10 mouse cellular contexts compared by ENCODE assay signal in genomic region chr2:10003358-10003757, GRCm38 (mm10). TPM values are rescaled to one million over a fixed set of nuclear protein-coding genes. Genes with fewer than 3 reads are reported as not detected.
DNase-seq lines count a peak whose midpoint lies in the region; ATAC-seq lines count a peak whose summit lies in the region.
"Had no signal": no experiment of that assay in that cellular context is flagged by ENCODE, and none has a peak within 500 bp of the region (broad histone marks: within the 10 kb centered on the region; RNA-seq: fewer than 3 reads in every experiment).

No protein-coding gene starts in this region.

- 87% methylated on average over 5 of the region's 5 CpGs for WGBS in midbrain, embryonic 13.5 days
- WGBS in midbrain, embryonic 10.5 days = 86% methylated on average over 5 of the region's 5 CpGs
- WGBS in midbrain, embryonic 16.5 days = 87% methylated on average over 5 of the region's 5 CpGs

- intact Hi-C loops in heart, postnatal 25 days (cut with DNase I) = no loop called here

- H3K9ac ChIP-seq in midbrain, embryonic 13.5 days (replicated peaks) = no peak overlapping the region
- H3K9ac ChIP-seq in midbrain, embryonic 16.5 days (ENCODE audit: low read depth, low read length) = no peak overlapping the region

- peak; percentile 79 for DNase-seq in heart, adult 11 months
- DNase-seq in heart, postnatal 25 days (ENCODE audit: low spot score) = no peak
- no peak for DNase-seq in midbrain, embryonic 10.5 days (ENCODE audit: low spot score)
- DNase-seq in cerebellum, postnatal 36 days = peak; percentile 23 to 30
- no peak for DNase-seq in gastrocnemius, postnatal 10 days
- DNase-seq: thymus, adult 2 months had no signal

- no peak overlapping the region for H3K4me3 ChIP-seq in midbrain, embryonic 13.5 days (replicated peaks)
- H3K4me3 ChIP-seq in midbrain, embryonic 10.5 days = no peak overlapping the region
- no peak overlapping the region for H3K4me3 ChIP-seq in midbrain, embryonic 16.5 days (ENCODE audit: low read depth, low read length)

- no peak overlapping the region for H3K4me2 ChIP-seq in midbrain, embryonic 13.5 days (replicated peaks)
- H3K4me2 ChIP-seq in midbrain, embryonic 16.5 days (ENCODE audit: low read length) = no peak overlapping the region

- H3K4me1 ChIP-seq in midbrain, embryonic 13.5 days (replicated peaks) = no peaks in the 10 kb centered on the region
- H3K4me1 ChIP-seq in midbrain, embryonic 10.5 days = no peaks in the 10 kb centered on the region
- no peaks in the 10 kb centered on the region for H3K4me1 ChIP-seq in midbrain, embryonic 16.5 days (ENCODE audit: control insufficient read depth, insufficient read depth, low read length)

- no peaks in the 10 kb centered on the region for H3K27me3 ChIP-seq in midbrain, embryonic 13.5 days
- no peaks in the 10 kb centered on the region for H3K27me3 ChIP-seq in midbrain, embryonic 10.5 days (ENCODE audit: low read depth, poor library complexity, severe bottlenecking)
- no peaks in the 10 kb centered on the region for H3K27me3 ChIP-seq in midbrain, embryonic 16.5 days (ENCODE audit: control insufficient read depth, insufficient read depth, low read depth, low read length)
- H3K27me3 ChIP-seq: CH12.LX had no signal

- no peaks in the 10 kb centered on the region for H3K9me3 ChIP-seq in midbrain, embryonic 13.5 days
- no peaks in the 10 kb centered on the region for H3K9me3 ChIP-seq in midbrain, embryonic 10.5 days (replicated peaks)
- H3K9me3 ChIP-seq in midbrain, embryonic 16.5 days (replicated peaks; ENCODE audit: control insufficient read depth, low read length, poor library complexity, severe bottlenecking) = no peaks in the 10 kb centered on the region

- H3K36me3 ChIP-seq in midbrain, embryonic 13.5 days = no peaks in the 10 kb centered on the region
- H3K36me3 ChIP-seq in midbrain, embryonic 10.5 days = no peaks in the 10 kb centered on the region
- no peaks in the 10 kb centered on the region for H3K36me3 ChIP-seq in midbrain, embryonic 16.5 days (ENCODE audit: control insufficient read depth, insufficient read depth, low read length)

- ATAC-seq in midbrain, embryonic 13.5 days = 0 out of 2 replicates have a peak, but pooled peaks have one; percentile 40
- ATAC-seq in midbrain, embryonic 16.5 days = peak; percentile 57; the same call in 1 of the 2 replicates
- no peak for ATAC-seq in frontal cortex, adult (ENCODE audit: low TSS enrichment)

- no peak overlapping the region for H3K27ac ChIP-seq in midbrain, embryonic 13.5 days
- H3K27ac ChIP-seq in midbrain, embryonic 10.5 days (replicated peaks) = no peak overlapping the region
- H3K27ac ChIP-seq in midbrain, embryonic 16.5 days (ENCODE audit: low read length) = no peak overlapping the region

RNA-seq across cellular contexts. Expression of gene Taf3, which starts 45.0 kb away (rescaled TPM):
- total RNA-seq in heart, postnatal 25 days (2021) = 1 to 10 TPM; 7.9 to 9.4 TPM
- polyA plus RNA-seq in midbrain, embryonic 13.5 days (2015; fragmentation: Nextera tagmentation; extraction: Ambion mirVana) = 16.4 and 18.0 TPM in 2 replicates
- polyA plus RNA-seq in midbrain, embryonic 10.5 days (2016; fragmentation: Nextera tagmentation; extraction: Ambion mirVana) = 15.4 and 16.7 TPM in 2 replicates
- 13.8 and 13.9 TPM in 2 replicates for polyA plus RNA-seq in midbrain, embryonic 16.5 days (2015; fragmentation: Nextera tagmentation; extraction: Ambion mirVana)
- 1 to 10 TPM; 7.4 to 7.6 TPM for total RNA-seq in gastrocnemius, postnatal 10 days (2021)

Comparison
In these comparisons a context has a peak if more than half of its experiments do, and no peak if none do; other contexts are left out.
1. DNase-seq: peak in heart, adult 11 months (single experiment) and cerebellum, postnatal 36 days (2 of 2); none in heart, postnatal 25 days (single experiment), midbrain, embryonic 10.5 days (single experiment) and gastrocnemius, postnatal 10 days (single experiment).